Mouse (Mus musculus): ENCODE data around the gene Scnm1.

DNA sequence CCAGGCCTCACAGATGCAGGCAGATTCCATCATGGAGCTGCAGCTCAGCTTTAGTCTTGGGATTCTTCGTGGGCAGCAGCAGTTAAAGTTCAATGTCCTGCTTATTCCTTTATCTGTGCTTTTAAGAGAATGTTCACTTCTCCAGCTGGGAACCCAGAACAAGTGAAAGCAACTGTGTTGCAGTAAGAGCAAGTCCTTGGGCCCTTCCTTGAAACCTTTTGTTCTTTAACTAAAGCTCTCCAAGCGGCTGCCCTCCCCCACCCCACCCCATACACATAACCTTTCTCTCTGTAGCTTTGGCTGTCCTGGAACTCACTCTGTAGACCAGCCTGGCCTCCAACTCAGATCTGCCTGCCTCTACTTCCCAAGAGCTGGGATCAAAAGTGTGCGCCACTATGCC, 42.7 kb upstream of the Scnm1 start:
- TF ChIP-seq CTCF (IDR thresholded peaks at IDR 0.05) (no peak), EP300 (IDR thresholded peaks at IDR 0.05; ENCODE audit: insufficient read depth, low read depth, low read length) (no peak)
